Mouse (Mus musculus) ES-Bruce4 (cell line): ENCODE measurements around the gene Gadd45b. TPM values are rescaled to one million over a fixed set of nuclear protein-coding genes. Genes with fewer than 3 reads are reported as not detected.

ENCODE experiments used
- H3K27ac ChIP-seq: 2 replicates; pipeline ENCODE4 v1.5.1; 2012; ENCODE audit warnings: low read length, inconsistent platforms; ENCODE audit not compliant: insufficient read depth
- H3K27me3 ChIP-seq: 2 replicates; pipeline ENCODE4 v1.6.1; 2012; ENCODE audit warnings: mild to moderate bottlenecking, low read length, inconsistent platforms; ENCODE audit not compliant: control insufficient read depth, poor library complexity, insufficient read depth, severe bottlenecking
- H3K36me3 ChIP-seq: 2 replicates; pipeline ENCODE4 v1.6.1; 2012; ENCODE audit warnings: inconsistent platforms, mild to moderate bottlenecking, low read length, moderate library complexity; ENCODE audit not compliant: control insufficient read depth, poor library complexity, insufficient read depth, severe bottlenecking
- H3K4me1 ChIP-seq: one replicate; pipeline ENCODE4 v1.8.1; 2011; ENCODE audit warnings: low read length; ENCODE audit not compliant: control insufficient read depth, insufficient read depth
- H3K4me3 ChIP-seq: 2 replicates; pipeline ENCODE4 v1.5.1; 2011; ENCODE audit warnings: low read depth, mild to moderate bottlenecking, low read length
- H3K9ac ChIP-seq: 2 replicates; pipeline ENCODE4 v1.6.1; 2012; ENCODE audit warnings: low read depth, mild to moderate bottlenecking, inconsistent platforms; ENCODE audit not compliant: poor library complexity, severe bottlenecking
- H3K9me3 ChIP-seq: replicated peaks from 2 replicates; pipeline ENCODE4 v1.6.1; 2012; ENCODE audit warnings: mild to moderate bottlenecking, low read length, inconsistent platforms; ENCODE audit not compliant: control insufficient read depth, poor library complexity, insufficient read depth, severe bottlenecking
- CTCF ChIP-seq: IDR thresholded peaks from one replicate; pipeline ENCODE4 v1.8.1; 2011; ENCODE audit warnings: low read depth, low read length
- EP300 ChIP-seq: IDR thresholded peaks from 2 replicates; pipeline ENCODE4 v1.6.1; 2011; ENCODE audit warnings: low read depth, low read length; ENCODE audit not compliant: insufficient read depth
- POLR2A ChIP-seq: IDR thresholded peaks from one replicate; pipeline ENCODE4 v1.8.1; 2011; ENCODE audit warnings: low read length; ENCODE audit not compliant: insufficient read depth
- polyA plus RNA-seq: library from polyadenylated mRNA; stranded (reverse); fragments of >200 nt; gene quantifications from 2 replicates; pipeline ENCODE4 v1.2.4, GENCODE M21; 2011; ENCODE audit warnings: low read depth; ENCODE audit not compliant: missing spikeins, insufficient read depth, insufficient read length

The Gadd45b gene
- polyA plus RNA-seq, 1 experiment: 80.7 TPM

DNA sequence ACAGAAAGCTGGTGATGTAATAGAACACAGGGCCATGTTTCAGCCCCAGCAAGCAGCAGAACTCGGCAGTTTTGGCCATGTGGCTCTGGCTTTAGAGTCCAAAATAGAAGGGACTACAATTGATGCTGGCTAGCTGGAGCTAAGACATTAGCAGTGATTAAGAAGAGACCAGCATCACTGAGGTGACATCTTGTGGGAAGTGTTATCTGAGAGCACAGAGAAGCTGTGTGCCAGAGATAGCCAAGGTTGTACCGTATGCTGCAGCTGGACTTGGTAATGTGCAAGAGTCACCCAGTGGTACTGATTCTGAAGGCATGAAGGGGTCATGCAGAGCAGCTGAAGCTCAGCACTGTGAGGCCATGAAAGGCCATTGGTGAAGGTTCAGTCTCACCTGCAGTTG is 14.6 kb upstream of the Gadd45b start:
- Histone ChIP-seq H3K4me3 (no peak overlapping the region), H3K27me3 (no peaks in the 10 kb centered on the region), H3K36me3 (0 out of 2 replicates have a peak, but pooled peaks cover 3% of the 10 kb centered on the region), H3K27ac (no peak overlapping the region), H3K9me3 (no peaks in the 10 kb centered on the region), H3K4me1 (no peaks in the 10 kb centered on the region), H3K9ac (no peak overlapping the region)
- TF ChIP-seq POLR2A: no peak
- no peak for TF ChIP-seq EP300
- TF ChIP-seq CTCF: no peak

DNA sequence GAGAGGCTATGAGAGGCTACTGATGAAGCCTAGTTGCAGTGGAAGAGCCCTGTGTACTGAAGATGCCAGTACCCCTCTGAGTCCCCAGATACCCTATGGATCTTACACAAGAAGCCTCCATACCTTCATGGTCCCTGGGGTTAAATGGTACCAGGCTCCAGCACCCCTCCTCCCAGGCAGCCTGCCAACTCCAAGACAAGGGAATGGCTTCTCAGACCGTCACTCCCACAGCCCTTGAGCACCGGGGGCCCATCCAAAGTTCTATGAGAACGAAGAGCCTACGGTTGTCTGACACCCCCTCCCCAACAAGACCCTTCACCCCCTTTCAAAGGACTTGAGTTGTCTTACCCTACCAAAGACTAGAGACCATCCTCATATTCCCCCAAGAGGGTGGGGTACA is 14.1 kb upstream of the Gadd45b start:
- Histone ChIP-seq H3K4me1 (no peaks in the 10 kb centered on the region), H3K36me3 (0 out of 2 replicates have a peak, but pooled peaks cover 3% of the 10 kb centered on the region), H3K4me3 (no peak overlapping the region), H3K9me3 (no peaks in the 10 kb centered on the region), H3K27me3 (no peaks in the 10 kb centered on the region), H3K9ac (no peak overlapping the region), H3K27ac (no peak overlapping the region)
- TF ChIP-seq CTCF (no peak), EP300 (no peak), POLR2A (no peak)

DNA sequence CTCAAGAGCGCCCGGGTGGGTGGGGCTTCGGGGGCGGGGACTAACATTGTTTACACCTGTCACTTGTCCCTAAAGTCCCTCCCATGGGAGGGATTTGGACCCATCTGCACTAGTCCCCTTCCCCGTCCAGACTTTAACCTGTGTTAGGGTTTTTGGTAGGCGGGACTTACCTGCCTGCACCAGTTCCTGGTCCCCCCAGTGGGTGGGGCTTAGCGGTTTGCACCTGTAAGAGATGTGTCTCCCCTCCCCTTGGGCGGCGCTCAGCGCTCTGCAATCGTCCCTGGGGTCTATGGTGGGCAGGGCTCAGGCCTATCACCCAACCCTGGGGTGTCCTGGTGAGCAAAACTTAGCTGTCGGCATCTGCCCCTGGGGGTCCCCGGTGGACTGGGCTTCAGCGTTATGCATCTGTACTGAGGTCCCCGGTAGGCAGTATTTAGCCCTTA is 12.5 kb upstream of the Gadd45b start:
- no peaks in the 10 kb centered on the region for H3K27me3 ChIP-seq
- H3K4me3 ChIP-seq: peak overlapping the region; percentile 96
- H3K9me3 ChIP-seq: no peaks in the 10 kb centered on the region
- no peak for TF ChIP-seq POLR2A
- no peak for TF ChIP-seq CTCF
- no peak for TF ChIP-seq EP300
- 0 out of 2 replicates have a peak, but pooled peaks cover 3% of the 10 kb centered on the region for H3K36me3 ChIP-seq
- peak overlapping the region; percentile 63 for H3K9ac ChIP-seq
- no peaks in the 10 kb centered on the region for H3K4me1 ChIP-seq
- no peak overlapping the region for H3K27ac ChIP-seq

DNA sequence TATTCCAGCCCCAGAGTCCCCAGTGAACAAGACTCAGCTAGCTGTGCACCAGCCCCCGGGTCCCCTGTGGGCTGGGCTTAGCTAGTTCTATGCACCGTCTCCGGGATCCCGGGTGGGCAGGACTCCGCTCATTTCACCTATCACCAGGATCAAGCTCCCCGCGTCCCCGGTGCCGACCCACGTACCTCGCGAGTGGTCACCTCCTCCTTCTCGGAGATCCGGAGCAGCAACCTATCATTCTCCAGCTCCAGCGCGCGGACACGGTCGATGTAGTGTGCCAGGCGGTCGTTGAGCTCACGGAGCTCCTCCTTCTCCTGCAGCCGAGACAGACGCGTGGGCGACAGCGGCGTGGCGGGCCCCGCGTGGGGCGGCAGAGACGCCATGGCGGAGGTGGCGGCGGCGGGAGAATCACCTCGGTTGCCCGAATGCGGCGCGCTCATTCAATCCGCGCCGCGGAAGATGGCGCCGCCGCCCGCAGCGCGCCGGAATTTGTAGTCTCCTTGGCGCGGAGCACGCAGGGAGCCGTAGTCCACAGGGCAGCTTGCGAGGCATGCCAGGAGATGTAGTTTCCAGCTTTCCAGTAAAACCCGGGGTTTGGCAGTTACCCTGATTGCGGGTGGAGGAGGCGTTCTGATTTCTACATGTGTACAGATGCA is 12.0 kb upstream of the Gadd45b start, which contains the start of gene Lmnb2:
Gene Lmnb2, minus strand, starts transcription at position 467 of the 656 bp plus-strand sequence.
- no peaks in the 10 kb centered on the region for H3K9me3 ChIP-seq
- H3K36me3 ChIP-seq: 0 out of 2 replicates have a peak, but pooled peaks cover 3% of the 10 kb centered on the region
- peak within 1 kb of the TSS; percentile 96 for H3K4me3 ChIP-seq
- TF ChIP-seq POLR2A (no peak), CTCF (no peak), EP300 (no peak)
- H3K9ac ChIP-seq: peak within 1 kb of the TSS; percentile 63
- no peak within 1 kb of the TSS for H3K27ac ChIP-seq
- H3K27me3 ChIP-seq: no peaks in the 10 kb centered on the region
- H3K4me1 ChIP-seq: no peaks in the 10 kb centered on the region

DNA sequence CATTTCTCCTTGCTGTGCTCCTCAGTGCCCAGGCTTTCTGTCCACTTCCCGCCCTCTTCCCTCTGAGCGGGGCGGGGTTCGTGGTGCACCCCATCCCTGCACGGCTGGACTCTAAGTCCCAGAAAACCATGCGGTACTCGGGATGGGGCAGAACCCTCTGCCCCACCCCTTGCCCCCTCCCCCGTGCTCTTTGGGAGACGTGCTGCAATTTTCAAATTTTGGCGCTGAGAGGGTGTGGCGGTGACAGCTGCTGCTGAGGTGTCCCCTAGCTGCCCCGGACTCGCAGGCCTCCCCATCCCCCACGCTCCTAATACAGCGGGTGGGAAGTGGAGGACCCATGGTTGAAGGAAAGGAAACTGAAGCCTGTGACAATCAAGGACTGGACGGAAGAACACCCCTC is 8.0 kb upstream of the Gadd45b start:
- peak overlapping the region; percentile 31 for H3K4me3 ChIP-seq
- TF ChIP-seq CTCF (no peak), POLR2A (no peak), EP300 (no peak)
- no peaks in the 10 kb centered on the region for H3K36me3 ChIP-seq
- no peak overlapping the region for H3K27ac ChIP-seq
- H3K9ac ChIP-seq: 0 out of 2 replicates have a peak overlapping the region, but pooled peaks have one; percentile 4
- H3K4me1 ChIP-seq: no peaks in the 10 kb centered on the region
- H3K9me3 ChIP-seq: no peaks in the 10 kb centered on the region
- no peaks in the 10 kb centered on the region for H3K27me3 ChIP-seq

DNA sequence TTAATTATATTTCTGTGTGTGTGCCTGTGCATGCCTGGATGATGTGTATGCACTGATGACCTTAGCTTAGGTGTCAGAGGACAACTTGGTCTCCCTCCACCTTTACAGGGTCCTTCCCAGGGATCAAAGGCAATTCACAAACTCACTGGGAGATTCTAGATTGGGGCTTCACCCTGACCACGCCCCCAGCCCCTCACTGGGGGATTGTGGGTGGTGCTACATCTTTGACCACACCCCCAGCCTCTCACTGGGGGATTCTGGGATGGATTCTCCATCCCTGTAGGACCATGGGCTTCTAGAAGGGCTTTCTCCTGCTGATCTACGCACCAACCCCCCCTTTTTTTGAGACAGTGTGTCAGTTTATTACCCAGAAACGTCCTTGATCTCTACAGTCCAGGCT is 4.4 kb upstream of the Gadd45b start:
- no peak overlapping the region for H3K9ac ChIP-seq
- no peak overlapping the region for H3K27ac ChIP-seq
- no peaks in the 10 kb centered on the region for H3K9me3 ChIP-seq
- H3K4me3 ChIP-seq: no peak overlapping the region
- no peaks in the 10 kb centered on the region for H3K4me1 ChIP-seq
- H3K36me3 ChIP-seq: no peaks in the 10 kb centered on the region
- TF ChIP-seq POLR2A: no peak
- TF ChIP-seq CTCF: no peak
- no peak for TF ChIP-seq EP300
- no peaks in the 10 kb centered on the region for H3K27me3 ChIP-seq
